Mouse (Mus musculus) heart, adult 2 months (tissue): ENCODE measurements around the gene Nectin1. TPM values are rescaled to one million over a fixed set of nuclear protein-coding genes. Genes with fewer than 3 reads are reported as not detected.

Experiments
- DNase-seq, 2 experiments: peaks; one replicate each; pipeline ENCODE4 v3.0.0; 2021
- H3K27ac ChIP-seq: fragments of 200-600 bp; 2 replicates; pipeline ENCODE4 v1.8.1; 2022
- H3K27me3 ChIP-seq: fragments of 200-500 bp; 2 replicates; pipeline ENCODE4 v1.6.1; 2012; ENCODE audit warnings: mild to moderate bottlenecking, low read length, inconsistent platforms, mixed read lengths; ENCODE audit not compliant: control insufficient read depth, insufficient read depth
- H3K36me3 ChIP-seq: fragments of 200-500 bp; 2 replicates; pipeline ENCODE4 v1.6.1; 2012; ENCODE audit warnings: low read length, inconsistent platforms; ENCODE audit not compliant: control insufficient read depth, insufficient read depth
- H3K4me1 ChIP-seq: fragments of 200-500 bp; 2 replicates; pipeline ENCODE4 v1.6.1; 2011; ENCODE audit warnings: low read length; ENCODE audit not compliant: control insufficient read depth, insufficient read depth
- H3K4me3 ChIP-seq: fragments of 200-600 bp; 2 replicates; pipeline ENCODE4 v1.8.1; 2022
- H3K79me2 ChIP-seq: fragments of 200-500 bp; replicated peaks from 2 replicates; pipeline ENCODE4 v1.6.1; 2012; ENCODE audit warnings: mild to moderate bottlenecking, inconsistent platforms, low read length, moderate library complexity, mixed read lengths; ENCODE audit not compliant: control insufficient read depth, insufficient read depth
- H3K9ac ChIP-seq: fragments of 200-500 bp; 2 replicates; pipeline ENCODE4 v1.6.1; 2012; ENCODE audit warnings: low read depth, mild to moderate bottlenecking, control low read depth, inconsistent platforms, low read length, mixed read lengths
- CTCF ChIP-seq: fragments of 200-600 bp; IDR thresholded peaks from 2 replicates; pipeline ENCODE4 v1.8.1; 2022; ENCODE audit warnings: antibody characterized with exemption, mild to moderate bottlenecking, moderate library complexity
- EP300 ChIP-seq: fragments of 200-500 bp; IDR thresholded peaks from 2 replicates; pipeline ENCODE4 v1.6.1; 2011; ENCODE audit warnings: low read depth, low read length, control low read depth; ENCODE audit not compliant: insufficient read depth
- POLR2A ChIP-seq: fragments of 200-500 bp; IDR thresholded peaks from 2 replicates; pipeline ENCODE4 v1.6.1; 2011; ENCODE audit warnings: mild to moderate bottlenecking, low read depth, low read length, control low read depth; ENCODE audit not compliant: insufficient read depth
- WGBS: fragments of 180-500 bp; shearing (Covaris S2); methylation state at CpG from one replicate; pipeline ENCODE4 v1.1.7; 2018; 5-methylcytosine and 5-hydroxymethylcytosine counted together
- intact Hi-C: fragments of 180-260 bp; cut with DNase I; formaldehyde crosslinking; loops from one replicate; pipeline ENCODE4 v1.15.1; 2025
- polyA plus RNA-seq: library from polyadenylated mRNA; depleted of rRNA; stranded (reverse); fragments of >200 nt; gene quantifications from 2 replicates; pipeline ENCODE4 v1.2.3, GENCODE M21; 2012
- total RNA-seq, 2 experiments: library from RNA; stranded (reverse); gene quantifications; 2 replicates each; pipeline ENCODE4 v1.2.3; 2021

Nectin1 gene
- total and polyA plus RNA-seq, 3 experiments = 2.0 to 4.6 (median 2.9) TPM

DNA sequence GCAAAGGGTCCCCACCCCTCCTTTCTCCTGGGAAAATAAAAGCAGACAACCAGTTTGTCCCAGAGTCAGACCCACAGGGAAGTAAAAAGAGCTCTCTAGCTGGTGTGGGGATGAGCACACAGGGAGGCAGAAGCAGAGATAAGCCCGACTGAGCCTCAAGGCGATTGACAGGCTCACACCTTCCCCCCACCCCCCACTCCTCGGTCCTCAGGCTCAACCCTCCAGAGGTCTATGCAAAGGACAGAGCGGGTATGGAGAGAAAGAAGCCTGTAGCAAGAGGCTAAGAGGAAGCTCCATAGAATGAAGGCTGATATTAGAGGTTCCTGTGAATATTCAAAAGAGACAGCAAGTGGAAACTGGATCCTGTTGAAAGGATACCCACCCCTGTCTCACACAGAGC lies 19.7 kb upstream of the Nectin1 start:
- peaks cover 2% of the 10 kb centered on the region; the same call in 1 of the 2 replicates for H3K4me1 ChIP-seq
- no peaks in the 10 kb centered on the region for H3K36me3 ChIP-seq
- no peaks in the 10 kb centered on the region for H3K27me3 ChIP-seq
- H3K79me2 ChIP-seq = no peaks in the 10 kb centered on the region
- no peak for DNase-seq
- no peak overlapping the region for H3K27ac ChIP-seq
- H3K9ac ChIP-seq = no peak overlapping the region
- WGBS = 29% methylated on average over 4 of the region's 4 CpGs
- no peak overlapping the region for H3K4me3 ChIP-seq
- intact Hi-C loops = no loop called here
- no peak for TF ChIP-seq EP300
- TF ChIP-seq POLR2A = no peak
- TF ChIP-seq CTCF = no peak

- WGBS = 17% methylated on average over 10 of the region's 10 CpGs
- Histone ChIP-seq H3K27me3 (no peaks in the 10 kb centered on the region), H3K4me1 (no peaks in the 10 kb centered on the region; the same call in 1 of the 2 replicates), H3K9ac (no peak overlapping the region), H3K27ac (no peak overlapping the region), H3K79me2 (no peaks in the 10 kb centered on the region), H3K36me3 (no peaks in the 10 kb centered on the region), H3K4me3 (no peak overlapping the region)
- peak in 1 of 2 experiments; percentile 37 for DNase-seq
- TF ChIP-seq POLR2A = no peak
- no peak for TF ChIP-seq CTCF
- no peak for TF ChIP-seq EP300
- intact Hi-C loops = no loop called here
These were observed 14.1 kb upstream of the Nectin1 start for GRCm38 (mm10) chr9:43729450-43730266.

DNA sequence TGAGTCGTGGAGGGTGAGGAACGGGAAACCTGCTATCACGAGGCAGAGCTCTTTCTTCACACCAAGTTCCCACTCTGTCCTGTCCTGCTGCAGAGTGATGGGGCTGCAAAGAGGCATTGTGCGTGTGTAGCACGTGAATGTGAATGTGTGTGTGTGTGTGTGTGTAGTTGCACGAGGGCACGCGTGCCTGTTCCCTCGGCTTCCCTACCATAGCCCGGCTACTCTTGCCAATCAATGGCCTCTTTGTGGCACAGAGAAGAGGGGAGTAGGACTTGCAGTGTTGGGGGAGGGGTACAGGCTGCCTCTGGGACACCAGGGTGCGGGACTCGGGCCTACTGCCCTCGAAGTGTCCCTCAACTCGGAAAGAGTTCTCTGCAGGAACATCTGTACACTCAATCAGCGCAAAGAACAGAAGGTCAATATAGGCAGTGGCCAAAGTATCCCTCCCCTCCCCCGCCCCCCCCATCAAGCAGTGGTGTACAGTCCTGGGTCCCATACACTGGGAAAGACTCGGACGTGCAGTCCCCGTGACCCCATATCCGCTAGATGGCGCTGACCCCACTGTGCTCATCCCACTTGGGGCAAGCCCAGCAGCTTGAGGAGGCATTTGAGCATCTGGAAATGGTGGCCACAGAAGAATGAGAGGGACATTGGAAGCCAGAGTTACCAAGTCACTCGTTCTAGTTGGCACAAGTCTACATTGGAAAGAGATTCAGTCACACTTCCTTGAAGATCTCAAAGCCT lies 13.3 kb upstream of the Nectin1 start:
- intact Hi-C loops = no loop called here
- TF ChIP-seq EP300 (no peak), CTCF (peak; percentile 61), POLR2A (no peak)
- peak; percentile 59 to 69 for DNase-seq
- no peaks in the 10 kb centered on the region for H3K27me3 ChIP-seq
- H3K4me3 ChIP-seq = no peak overlapping the region
- 20% methylated on average over 22 of the region's 22 CpGs for WGBS
- no peak overlapping the region for H3K9ac ChIP-seq
- H3K27ac ChIP-seq = no peak overlapping the region
- H3K4me1 ChIP-seq = no peaks in the 10 kb centered on the region; the same call in 1 of the 2 replicates
- H3K79me2 ChIP-seq = no peaks in the 10 kb centered on the region
- no peaks in the 10 kb centered on the region for H3K36me3 ChIP-seq

DNA sequence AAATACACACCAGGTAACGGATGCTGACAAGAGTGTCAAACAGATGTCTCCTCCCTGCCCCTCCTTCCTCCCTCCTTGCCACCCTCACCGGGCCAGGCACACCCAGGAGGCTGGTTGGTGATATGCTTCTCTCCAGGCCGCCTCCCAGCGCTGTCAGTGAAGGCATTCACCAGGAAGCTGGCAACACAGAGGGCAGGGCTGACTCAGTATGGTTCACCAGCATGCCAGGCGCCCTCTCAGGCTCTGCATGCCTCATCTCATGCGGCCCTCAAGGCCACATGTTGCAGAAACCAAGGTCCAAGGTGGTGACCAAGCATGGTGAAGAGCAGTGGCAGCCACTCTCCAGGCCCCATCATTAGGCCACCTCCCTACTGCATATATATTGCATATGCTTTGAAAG lies 11.9 kb upstream of the Nectin1 start:
- no peaks in the 10 kb centered on the region for H3K27me3 ChIP-seq
- H3K4me3 ChIP-seq = no peak overlapping the region
- no peak overlapping the region for H3K9ac ChIP-seq
- intact Hi-C loops = no loop called here
- 65% methylated on average over 6 of the region's 6 CpGs for WGBS
- TF ChIP-seq EP300 (no peak), CTCF (no peak), POLR2A (no peak)
- no peak for DNase-seq
- no peaks in the 10 kb centered on the region for H3K79me2 ChIP-seq
- no peaks in the 10 kb centered on the region for H3K36me3 ChIP-seq
- H3K4me1 ChIP-seq = no peaks in the 10 kb centered on the region; the same call in 1 of the 2 replicates
- H3K27ac ChIP-seq = no peak overlapping the region

DNA sequence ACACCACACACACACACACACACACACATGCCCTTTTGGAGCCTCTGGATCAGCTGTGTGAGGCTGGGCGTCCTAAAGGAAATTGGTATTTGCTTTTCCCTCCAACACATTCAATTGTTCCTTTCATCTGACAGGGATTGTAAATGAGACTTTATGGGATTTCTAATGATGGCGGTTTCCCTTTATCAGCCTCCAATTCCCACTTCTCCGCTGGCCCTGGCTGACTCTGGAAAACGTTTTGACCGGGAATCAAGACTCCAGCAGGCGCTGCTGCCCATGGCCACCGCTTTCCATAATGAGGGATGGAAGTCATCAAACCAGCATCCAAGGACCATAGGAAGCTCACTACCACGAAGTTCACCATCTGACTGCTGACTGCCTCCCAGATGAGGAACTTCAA lies 11.1 kb upstream of the Nectin1 start:
- no peaks in the 10 kb centered on the region; the same call in 1 of the 2 replicates for H3K4me1 ChIP-seq
- H3K4me3 ChIP-seq = no peak overlapping the region
- H3K9ac ChIP-seq = no peak overlapping the region
- H3K27ac ChIP-seq = no peak overlapping the region
- H3K27me3 ChIP-seq = no peaks in the 10 kb centered on the region
- no peaks in the 10 kb centered on the region for H3K79me2 ChIP-seq
- no peaks in the 10 kb centered on the region for H3K36me3 ChIP-seq
- no peak for DNase-seq
- intact Hi-C loops = no loop called here
- TF ChIP-seq CTCF = no peak
- TF ChIP-seq EP300 = no peak
- TF ChIP-seq POLR2A = no peak
- WGBS = 62% methylated on average over 8 of the region's 8 CpGs

GRCm38 (mm10) chr9:43734952-43735351 lies 8.8 kb upstream of the Nectin1 start:
- TF ChIP-seq EP300 = no peak
- no peak for TF ChIP-seq POLR2A
- TF ChIP-seq CTCF = no peak
- DNase-seq = no peak
- H3K27me3 ChIP-seq = no peaks in the 10 kb centered on the region
- no peak overlapping the region for H3K9ac ChIP-seq
- H3K4me3 ChIP-seq = no peak overlapping the region
- no peaks in the 10 kb centered on the region for H3K36me3 ChIP-seq
- intact Hi-C loops = no loop called here
- H3K79me2 ChIP-seq = no peaks in the 10 kb centered on the region
- H3K27ac ChIP-seq = no peak overlapping the region
- H3K4me1 ChIP-seq = no peaks in the 10 kb centered on the region; the same call in 1 of the 2 replicates
